Mouse (Mus musculus) stomach, postnatal 0 days (tissue): Measurements from ENCODE around the gene Defb35. TPM values are rescaled to one million over a fixed set of nuclear protein-coding genes. Genes with fewer than 3 reads are reported as not detected.

Experiments
- ATAC-seq: fragments of 200-750 bp; cut with Nextera tagmentation; 2 replicates; pipeline ENCODE4 v1.8.0; 2017; ENCODE audit not compliant: low FRiP score, low TSS enrichment
- DNase-seq: peaks from one replicate; pipeline ENCODE4 v3.0.0-alpha.2; 2016; ENCODE audit warnings: low spot score
- H3K27ac ChIP-seq: fragments of 300-500 bp; sonication (generic); replicated peaks from 2 replicates; pipeline ENCODE4 v1.5.1; 2014; ENCODE audit warnings: mild to moderate bottlenecking, control low read depth
- H3K27me3 ChIP-seq: fragments of 300-500 bp; sonication (generic); 2 replicates; pipeline ENCODE4 v1.6.1; 2014; ENCODE audit warnings: low read length; ENCODE audit not compliant: control insufficient read depth, insufficient read depth
- H3K36me3 ChIP-seq: fragments of 300-500 bp; sonication (generic); 2 replicates; pipeline ENCODE4 v1.6.1; 2014; ENCODE audit warnings: low read length, mixed read lengths; ENCODE audit not compliant: control insufficient read depth, insufficient read depth
- H3K4me1 ChIP-seq: fragments of 300-500 bp; sonication (generic); replicated peaks from 2 replicates; pipeline ENCODE4 v1.6.1; 2014; ENCODE audit warnings: antibody characterized with exemption; ENCODE audit not compliant: control insufficient read depth, insufficient read depth
- H3K4me2 ChIP-seq: fragments of 300-500 bp; sonication (generic); replicated peaks from 2 replicates; pipeline ENCODE4 v1.6.1; 2014; ENCODE audit warnings: low read depth, mild to moderate bottlenecking, control low read depth, moderate library complexity
- H3K4me3 ChIP-seq: fragments of 300-500 bp; sonication (generic); 2 replicates; pipeline ENCODE4 v1.5.1; 2014; ENCODE audit warnings: low read depth, low read length, control low read depth
- H3K9ac ChIP-seq: fragments of 300-500 bp; sonication (generic); 2 replicates; pipeline ENCODE4 v1.6.1; 2014; ENCODE audit warnings: mild to moderate bottlenecking, low read length, control low read depth, mixed read lengths
- H3K9me3 ChIP-seq: fragments of 300-500 bp; sonication (generic); 2 replicates; pipeline ENCODE4 v1.6.1; 2016; ENCODE audit warnings: low read length; ENCODE audit not compliant: control insufficient read depth
- CTCF ChIP-seq: IDR thresholded peaks from 2 replicates; pipeline ENCODE4 v1.5.1; 2016; ENCODE audit warnings: antibody characterized with exemption, low read depth, mild to moderate bottlenecking, moderate library complexity
- EP300 ChIP-seq: optimal IDR thresholded peaks from 2 replicates; pipeline ENCODE3; 2016; ENCODE audit warnings: antibody characterized with exemption
- WGBS: fragments of 180-500 bp; shearing (Covaris S2); extraction: QIAGEN DNeasy Blood & Tissue Kit; methylation state at CpG from one replicate; pipeline ENCODE4 v1.1.7; 2014; 5-methylcytosine and 5-hydroxymethylcytosine counted together
- polyA plus RNA-seq: library from polyadenylated mRNA; unstranded; fragments of >200 nt; fragmentation: Nextera tagmentation; extraction: Ambion mirVana; gene quantifications from 2 replicates; pipeline ENCODE4 v1.2.1, GENCODE M21; 2015

The Defb35 gene
- polyA plus RNA-seq, 1 experiment from 2014 or later: not detected

DNA sequence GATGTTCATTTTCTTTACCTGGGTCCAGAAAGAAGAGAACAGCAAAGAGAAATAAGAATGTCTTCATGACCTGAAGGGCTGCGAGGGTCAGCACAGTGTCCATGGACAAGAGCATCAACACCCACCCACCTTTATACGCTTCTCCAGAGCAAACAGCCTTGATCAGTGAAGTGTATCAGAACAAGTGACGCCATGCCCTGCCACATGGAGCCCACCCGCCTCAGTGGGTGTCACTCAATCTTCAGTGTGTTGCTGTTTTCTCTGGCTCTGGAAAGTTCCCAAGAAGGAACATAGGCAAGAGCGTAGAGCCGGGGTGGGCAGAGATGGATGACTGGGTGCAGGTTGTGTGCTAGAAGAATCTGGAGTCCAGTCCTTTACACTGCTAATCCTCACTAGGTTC lies 5.5 kb upstream of the Defb35 start, which contains the start of gene Defb15:
TSS of gene Defb15 (minus strand) at position 101 of the 400 bp plus-strand sequence.
- WGBS: 85% methylated on average over 6 of the region's 6 CpGs
- ATAC-seq: no peak
- Histone ChIP-seq H3K27ac (no peak within 1 kb of the TSS), H3K36me3 (no peaks in the 10 kb centered on the region), H3K4me3 (no peak within 1 kb of the TSS), H3K4me1 (no peaks in the 10 kb centered on the region), H3K27me3 (no peaks in the 10 kb centered on the region), H3K9ac (no peak within 1 kb of the TSS), H3K4me2 (no peak within 1 kb of the TSS), H3K9me3 (no peaks in the 10 kb centered on the region)
- no peak for DNase-seq
- no peak for TF ChIP-seq EP300
- TF ChIP-seq CTCF: no peak

DNA sequence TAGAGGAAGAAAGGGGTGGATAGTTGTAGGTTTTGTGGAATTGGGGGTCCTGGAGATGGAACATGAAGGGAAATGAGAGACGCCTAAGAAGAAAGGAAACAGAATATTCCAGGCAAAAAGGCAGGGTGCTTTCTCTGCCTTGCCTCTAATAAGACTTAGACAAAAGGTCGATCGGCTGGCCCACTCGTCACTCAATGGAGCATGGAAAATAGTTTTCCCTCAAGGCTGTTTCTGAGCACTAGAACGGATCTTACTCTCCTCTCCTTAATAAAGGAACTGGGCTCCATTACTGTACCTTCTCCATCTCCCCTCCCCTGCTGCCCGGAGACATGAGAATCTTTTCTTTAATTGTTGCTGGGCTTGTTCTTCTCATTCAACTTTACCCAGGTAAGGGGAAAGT lies 8.3 kb downstream of the Defb35 start, which contains the start of gene Defb13:
TSS of gene Defb13 (plus strand) at position 301 of the 400 bp plus-strand sequence.
- Histone ChIP-seq H3K9ac (no peak within 1 kb of the TSS), H3K27ac (no peak within 1 kb of the TSS), H3K4me3 (no peak within 1 kb of the TSS), H3K9me3 (no peaks in the 10 kb centered on the region), H3K36me3 (no peaks in the 10 kb centered on the region), H3K4me2 (no peak within 1 kb of the TSS), H3K4me1 (no peaks in the 10 kb centered on the region), H3K27me3 (no peaks in the 10 kb centered on the region)
- TF ChIP-seq EP300 (no peak), CTCF (no peak)
- DNase-seq (no peak), ATAC-seq (no peak)
- 84% methylated on average over 6 of the region's 6 CpGs for WGBS

DNA sequence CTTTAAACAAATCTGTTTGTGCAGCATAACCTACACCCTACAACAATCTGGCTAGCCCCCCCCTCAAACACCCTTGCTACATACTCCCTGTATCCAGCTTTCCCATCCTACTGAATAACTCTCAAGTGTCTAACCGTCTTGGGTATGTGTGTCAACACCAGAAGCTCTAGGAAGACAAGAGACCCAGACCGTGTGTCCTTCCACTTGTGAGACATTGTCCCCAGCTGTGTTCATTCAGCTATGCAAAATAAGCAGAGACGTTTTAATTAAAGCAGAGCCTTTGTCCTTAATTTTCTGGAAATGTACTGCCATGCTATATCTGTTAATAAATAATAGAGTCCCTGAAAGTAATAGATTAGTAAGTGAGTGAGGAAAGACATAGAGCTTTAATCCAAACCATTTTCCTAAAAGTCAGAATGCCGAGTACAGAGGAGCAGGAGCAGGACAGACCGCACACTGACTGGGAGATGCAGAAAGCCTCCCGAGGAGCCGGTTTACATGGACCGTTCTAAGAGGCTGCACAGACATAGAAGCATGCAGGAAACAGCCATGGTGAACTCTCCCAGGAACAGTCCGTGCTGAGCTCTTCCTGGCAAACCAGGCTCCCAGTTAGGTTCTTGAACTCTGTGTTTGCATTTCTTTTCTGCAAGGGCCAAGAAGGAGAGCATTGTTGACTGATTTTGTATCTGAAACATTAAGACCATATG lies 9.3 kb downstream of the Defb35 start:
- H3K9ac ChIP-seq: no peak overlapping the region
- no peak overlapping the region for H3K4me3 ChIP-seq
- H3K27ac ChIP-seq: no peak overlapping the region
- no peak for DNase-seq
- no peak overlapping the region for H3K4me2 ChIP-seq
- H3K9me3 ChIP-seq: no peaks in the 10 kb centered on the region
- H3K36me3 ChIP-seq: no peaks in the 10 kb centered on the region
- TF ChIP-seq EP300 (no peak), CTCF (no peak)
- no peak for ATAC-seq
- WGBS: 63% methylated on average over 9 of the region's 9 CpGs
- H3K4me1 ChIP-seq: no peaks in the 10 kb centered on the region
- no peaks in the 10 kb centered on the region for H3K27me3 ChIP-seq

DNA sequence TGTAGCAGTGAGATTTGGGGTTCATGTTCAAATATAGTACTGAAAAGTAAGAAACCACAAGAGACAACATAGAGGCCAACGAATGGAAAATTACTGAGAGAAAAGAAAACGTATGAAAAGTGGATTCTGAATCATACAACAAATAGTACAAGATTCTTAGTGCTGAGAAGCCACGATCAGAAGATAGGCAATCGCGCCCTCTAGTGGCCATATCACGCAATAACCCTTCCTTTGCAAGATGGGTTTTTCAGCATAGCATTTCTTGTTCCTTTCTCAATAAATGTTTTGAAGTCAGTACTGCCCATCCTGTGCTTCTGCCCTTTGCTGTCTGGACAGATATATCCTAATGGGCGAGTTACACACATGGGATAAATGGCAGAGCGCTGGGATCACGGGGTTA lies 17.2 kb downstream of the Defb35 start:
- H3K4me3 ChIP-seq: no peak overlapping the region
- peak; percentile 89 for TF ChIP-seq CTCF
- no peak for TF ChIP-seq EP300
- ATAC-seq (no peak), DNase-seq (peak; percentile 62)
- H3K36me3 ChIP-seq: no peaks in the 10 kb centered on the region
- no peaks in the 10 kb centered on the region for H3K27me3 ChIP-seq
- no peak overlapping the region for H3K27ac ChIP-seq
- no peaks in the 10 kb centered on the region for H3K4me1 ChIP-seq
- H3K4me2 ChIP-seq: no peak overlapping the region
- no peaks in the 10 kb centered on the region for H3K9me3 ChIP-seq
- 4% methylated on average over 9 of the region's 9 CpGs for WGBS
- no peak overlapping the region for H3K9ac ChIP-seq

DNA sequence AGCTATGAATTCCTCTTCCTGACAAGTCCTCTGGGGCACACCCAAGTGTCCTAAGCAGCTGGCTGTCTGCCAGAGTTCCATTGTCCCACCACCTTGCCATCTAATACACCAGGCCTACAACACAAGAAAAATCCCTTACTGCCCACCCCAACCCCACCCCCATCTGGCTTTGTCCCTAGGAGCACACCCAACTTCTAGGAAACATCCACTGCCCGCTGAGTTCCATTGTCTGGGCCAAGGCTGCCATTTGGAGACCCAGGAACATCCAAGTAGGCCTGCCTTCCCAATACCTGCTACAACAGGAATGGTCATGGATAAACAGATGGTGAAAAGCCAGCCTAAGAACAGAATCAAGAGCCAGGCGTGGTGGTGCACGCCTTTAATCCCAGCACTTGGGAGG lies 18.2 kb downstream of the Defb35 start:
- Histone ChIP-seq H3K36me3 (no peaks in the 10 kb centered on the region), H3K27me3 (no peaks in the 10 kb centered on the region), H3K4me3 (no peak overlapping the region), H3K4me1 (no peaks in the 10 kb centered on the region), H3K9me3 (no peaks in the 10 kb centered on the region), H3K27ac (no peak overlapping the region), H3K9ac (no peak overlapping the region), H3K4me2 (no peak overlapping the region)
- no peak for TF ChIP-seq EP300
- TF ChIP-seq CTCF: no peak
- DNase-seq (no peak), ATAC-seq (no peak)
- 80% methylated on average over 3 of the region's 3 CpGs for WGBS

DNA sequence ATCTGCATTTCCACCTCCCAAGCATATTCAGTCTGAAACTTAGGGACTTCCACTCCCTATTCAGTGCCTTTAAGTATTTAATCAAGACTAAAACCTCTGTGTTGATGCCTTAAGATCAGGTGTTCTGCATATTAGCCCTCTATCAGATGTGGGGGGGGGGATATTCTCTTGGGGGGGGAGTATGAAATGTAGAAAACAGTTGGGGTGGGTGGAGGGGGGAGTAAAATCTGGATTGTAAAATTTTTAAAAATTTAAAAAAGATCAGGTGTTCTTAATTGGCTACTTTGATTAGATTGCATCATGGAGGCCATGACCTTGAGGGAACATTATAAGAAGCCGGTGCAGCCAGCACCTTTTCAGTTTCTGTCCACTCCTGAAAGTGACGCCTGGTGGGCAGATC lies 20.3 kb downstream of the Defb35 start, which contains the start of gene Fam90a1a:
TSS of gene Fam90a1a (plus strand) at position 301 of the 400 bp plus-strand sequence.
- Histone ChIP-seq H3K4me2 (no peak within 1 kb of the TSS), H3K4me1 (no peaks in the 10 kb centered on the region), H3K4me3 (no peak within 1 kb of the TSS), H3K27me3 (no peaks in the 10 kb centered on the region), H3K9me3 (no peaks in the 10 kb centered on the region), H3K9ac (no peak within 1 kb of the TSS), H3K36me3 (no peaks in the 10 kb centered on the region), H3K27ac (no peak within 1 kb of the TSS)
- 87% methylated on average over 2 of the region's 2 CpGs for WGBS
- TF ChIP-seq CTCF: no peak
- ATAC-seq (no peak), DNase-seq (no peak)
